11 mouse cellular contexts compared by ENCODE assay signal in the genomic region with DNA sequence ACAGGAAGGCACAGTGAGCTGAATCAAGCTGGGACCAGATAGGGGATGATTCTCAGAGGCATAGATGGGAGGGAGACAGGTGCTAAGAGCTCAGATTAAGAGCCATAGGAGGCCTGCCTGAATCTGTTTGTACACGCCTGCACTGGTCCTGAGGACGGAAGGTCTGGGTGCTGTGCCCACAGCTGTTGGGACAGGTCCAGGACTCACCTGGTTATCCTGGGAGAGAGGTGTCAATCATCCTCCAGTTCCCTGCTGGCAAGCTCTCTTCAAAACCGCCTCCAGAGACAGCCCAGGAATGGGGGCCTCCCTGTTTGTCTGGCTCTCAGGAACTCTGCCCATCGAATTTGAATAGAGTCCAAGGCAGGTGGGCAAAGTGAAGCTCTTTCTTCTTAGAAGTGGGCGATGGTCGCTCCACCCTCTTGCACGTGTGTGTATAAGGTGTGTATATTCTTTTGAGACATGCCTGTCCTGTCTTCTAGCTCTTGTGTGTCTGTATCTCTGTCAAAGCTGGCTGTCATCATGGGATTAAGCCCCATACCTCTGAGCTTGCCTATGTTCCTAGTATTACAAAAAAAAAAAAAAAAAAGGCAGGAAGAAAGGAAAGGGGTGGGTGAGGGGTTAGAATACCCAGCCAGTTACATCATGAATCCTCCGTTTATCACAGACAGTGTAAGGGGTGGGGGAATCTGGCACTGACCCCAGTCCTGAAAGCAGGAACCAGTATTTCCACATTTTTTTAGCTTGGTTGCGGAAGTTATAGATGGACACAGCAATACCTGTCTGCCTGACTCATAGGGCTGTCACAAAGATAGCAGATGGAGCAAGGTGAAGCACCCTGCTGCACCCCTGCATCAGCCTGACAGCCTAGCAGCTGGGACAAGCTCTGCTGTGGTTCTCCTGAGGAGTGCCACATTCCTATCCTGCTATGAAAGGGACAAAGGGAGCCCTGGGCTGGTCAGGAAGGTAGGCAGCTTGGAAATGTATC. TPM values are rescaled to one million over a fixed set of nuclear protein-coding genes. Genes with fewer than 3 reads are reported as not detected.
DNase-seq lines count a peak whose midpoint lies in the region; ATAC-seq and TF ChIP-seq lines count a peak whose summit lies in the region.
"Had no signal": no experiment of that assay in that cellular context is flagged by ENCODE, and none has a peak within 500 bp of the region (broad histone marks: within the 10 kb centered on the region; RNA-seq: fewer than 3 reads in every experiment).

No protein-coding gene starts in this region.

- peak; percentile 73 for DNase-seq in lung, embryonic 14.5 days
- DNase-seq in lung, adult 2 months = no peak
- DNase-seq in embryonic facial prominence, embryonic 14.5 days (ENCODE audit: low spot score) = peak; percentile 84
- DNase-seq in urinary bladder, adult 2 months (ENCODE audit: low spot score) = peak; percentile 47
- no peak for DNase-seq in cerebellum, adult 8-10 months
- no peak for DNase-seq in layer of hippocampus, adult 11-12 months (ENCODE audit: low spot score)
- DNase-seq: thymus, postnatal 4 days had no signal

- H3K4me3 ChIP-seq in lung, embryonic 14.5 days (ENCODE audit: low read depth, low read length) = no peak overlapping the region
- no peak overlapping the region for H3K4me3 ChIP-seq in lung, adult 2 months (replicated peaks; ENCODE audit: extremely low read depth, low read depth, low read length)
- no peak overlapping the region for H3K4me3 ChIP-seq in embryonic facial prominence, embryonic 14.5 days (ENCODE audit: low read depth, low read length)
- H3K4me3 ChIP-seq in limb, embryonic 13.5 days = no peak overlapping the region

- H3K9ac ChIP-seq in lung, embryonic 14.5 days = no peak overlapping the region
- H3K9ac ChIP-seq in embryonic facial prominence, embryonic 14.5 days (ENCODE audit: low read depth, low read length) = no peak overlapping the region
- no peak overlapping the region for H3K9ac ChIP-seq in limb, embryonic 13.5 days

- 37% methylated on average over 9 of the region's 9 CpGs for WGBS in lung, embryonic 14.5 days
- WGBS in lung, adult 2 months = 49% methylated on average over 9 of the region's 9 CpGs
- WGBS in embryonic facial prominence, embryonic 14.5 days = 43% methylated on average over 9 of the region's 9 CpGs
- 57% methylated on average over 9 of the region's 9 CpGs for WGBS in limb, embryonic 13.5 days

- H3K27ac ChIP-seq in lung, embryonic 14.5 days (ENCODE audit: low read depth) = peak overlapping the region; percentile 79
- peak overlapping the region; percentile 28 for H3K27ac ChIP-seq in embryonic facial prominence, embryonic 14.5 days (replicated peaks; ENCODE audit: low read depth, low read length)
- H3K27ac ChIP-seq in limb, embryonic 13.5 days = no peak overlapping the region

- no peaks in the 10 kb centered on the region for H3K9me3 ChIP-seq in lung, embryonic 14.5 days (ENCODE audit: low read depth, low read length)
- H3K9me3 ChIP-seq in embryonic facial prominence, embryonic 14.5 days (ENCODE audit: control insufficient read depth, low read length) = no peaks in the 10 kb centered on the region
- H3K9me3 ChIP-seq in limb, embryonic 13.5 days = peaks cover 5% of the 10 kb centered on the region

- ATAC-seq in lung, embryonic 14.5 days (ENCODE audit: insufficient read depth) = peak; percentile 82
- ATAC-seq in embryonic facial prominence, embryonic 14.5 days (ENCODE audit: low read depth) = peak; percentile 90
- ATAC-seq in limb, embryonic 13.5 days (ENCODE audit: low FRiP score, low read depth) = peak; percentile 44; the same call in 1 of the 2 replicates
- no peak for ATAC-seq in monocyte, adult 5-6 weeks (replicated peaks; ENCODE audit: insufficient number of reproducible peaks, low FRiP score, low TSS enrichment, poor library complexity, severe bottlenecking)
- ATAC-seq: hindbrain, embryonic 16.5 days had no signal

- no peaks in the 10 kb centered on the region for H3K36me3 ChIP-seq in lung, embryonic 14.5 days (ENCODE audit: insufficient read depth)
- H3K36me3 ChIP-seq in embryonic facial prominence, embryonic 14.5 days (ENCODE audit: control insufficient read depth, insufficient read depth, low read length) = no peaks in the 10 kb centered on the region
- no peaks in the 10 kb centered on the region for H3K36me3 ChIP-seq in limb, embryonic 13.5 days

- TF ChIP-seq POLR2A in lung, adult 2 months (IDR thresholded peaks at IDR 0.05; ENCODE audit: borderline replicate concordance, extremely low read depth, low read depth, low read length) = no peak

- no peaks in the 10 kb centered on the region for H3K4me1 ChIP-seq in lung, embryonic 14.5 days (ENCODE audit: insufficient read depth)
- H3K4me1 ChIP-seq in lung, adult 2 months (ENCODE audit: control insufficient read depth, insufficient read depth, low read length) = no peaks in the 10 kb centered on the region
- H3K4me1 ChIP-seq in embryonic facial prominence, embryonic 14.5 days (ENCODE audit: control insufficient read depth, insufficient read depth, low read length) = peaks cover 11% of the 10 kb centered on the region; the same call in 1 of the 2 replicates
- peaks cover 23% of the 10 kb centered on the region for H3K4me1 ChIP-seq in limb, embryonic 13.5 days

- H3K4me2 ChIP-seq in lung, embryonic 14.5 days = peak overlapping the region; percentile 40
- H3K4me2 ChIP-seq in embryonic facial prominence, embryonic 14.5 days (ENCODE audit: low read depth, low read length) = no peak overlapping the region
- no peak overlapping the region for H3K4me2 ChIP-seq in limb, embryonic 13.5 days (replicated peaks)

- TF ChIP-seq CTCF in lung, embryonic 14.5 days (IDR thresholded peaks at IDR 0.05; ENCODE audit: low read depth) = no peak
- no peak for TF ChIP-seq CTCF in lung, adult 2 months (IDR thresholded peaks at IDR 0.05; ENCODE audit: insufficient read depth, low read length)

- no peaks in the 10 kb centered on the region for H3K27me3 ChIP-seq in lung, embryonic 14.5 days (ENCODE audit: insufficient read depth, low read length)
- H3K27me3 ChIP-seq in embryonic facial prominence, embryonic 14.5 days (replicated peaks; ENCODE audit: control insufficient read depth, insufficient read depth, low read length) = no peaks in the 10 kb centered on the region
- no peaks in the 10 kb centered on the region for H3K27me3 ChIP-seq in limb, embryonic 13.5 days

RNA-seq across cellular contexts. Expression of a gene that starts 31.1 kb away (rescaled TPM):
- 26.4 and 29.6 TPM in 2 replicates for polyA plus RNA-seq in lung, embryonic 14.5 days (2014; fragmentation: Nextera tagmentation; extraction: Ambion mirVana)
- 36.6 and 47.1 TPM in 2 replicates for polyA plus RNA-seq in lung, adult 2 months (2012; rRNA removed)
- polyA plus RNA-seq in embryonic facial prominence, embryonic 14.5 days (2014; fragmentation: Nextera tagmentation; extraction: Ambion mirVana) = 48.4 and 49.1 TPM in 2 replicates
- polyA plus RNA-seq in limb, embryonic 13.5 days (2015; fragmentation: Nextera tagmentation; extraction: Ambion mirVana) = 33.3 and 35.3 TPM in 2 replicates
- 21.7 and 32.7 TPM in 2 replicates for polyA plus RNA-seq in urinary bladder, adult 2 months (2012; rRNA removed)
- not detected in 3 replicates for total RNA-seq in monocyte, adult 5-6 weeks (2017)
- total RNA-seq: megakaryocyte, adult 5-6 weeks had no signal

Comparison
In these comparisons a context has a peak if more than half of its experiments do, and no peak if none do; other contexts are left out.
1. DNase-seq: peak in lung, embryonic 14.5 days (single experiment), embryonic facial prominence, embryonic 14.5 days (single experiment) and urinary bladder, adult 2 months (single experiment); none in lung, adult 2 months (single experiment), cerebellum, adult 8-10 months (single experiment) and layer of hippocampus, adult 11-12 months (single experiment).